Mouse (Mus musculus): Measurements from ENCODE around the gene Helz. TPM values are rescaled to one million over a fixed set of nuclear protein-coding genes. Genes with fewer than 3 reads are reported as not detected.
"Not testable (repeated sequence)": the region's sequence is repeated elsewhere in the genome, so short reads cannot be mapped to it uniquely, and the experiment has no call there.

Helz gene
- polyA plus RNA-seq (2012; rRNA removed), result 16.3 and 18.5 TPM in 2 replicates

- H3K4me1 ChIP-seq (ENCODE audit: control insufficient read depth, insufficient read depth, low read length), result no peaks in the 10 kb centered on the region
- peak within 1 kb of the TSS; percentile 41; the same call in 1 of the 2 replicates for H3K27ac ChIP-seq (ENCODE audit: insufficient read depth, low read length)
- WGBS, result 2% methylated on average over 69 of the region's 70 CpGs
- DNase-seq, result peak; percentile 63 to 68
- peak; percentile 32; the same call in 1 of the 2 replicates for TF ChIP-seq POLR2A (IDR thresholded peaks at IDR 0.05; ENCODE audit: borderline replicate concordance, insufficient read depth, low read length)
- TF ChIP-seq CTCF (IDR thresholded peaks at IDR 0.05; ENCODE audit: borderline replicate concordance, insufficient read depth, low read depth, low read length), result no peak
- no peaks in the 10 kb centered on the region; the same call in 1 of the 2 replicates for H3K27me3 ChIP-seq (ENCODE audit: control insufficient read depth, insufficient read depth, low read length)
- H3K4me3 ChIP-seq (replicated peaks; ENCODE audit: insufficient read depth, low read depth, low read length), result peak within 1 kb of the TSS; percentile 73
These were observed at the start of gene Helz for GRCm38 (mm10) chr11:107547351-107548203. TSS of gene Helz (plus strand) at chr11:107547930.

GRCm38 (mm10) chr11:107502801-107503200, 44.9 kb upstream of the Helz start:
- no peak for DNase-seq
- Histone ChIP-seq H3K27me3 (ENCODE audit: control insufficient read depth, insufficient read depth, low read length) (no peaks in the 10 kb centered on the region), H3K27ac (ENCODE audit: insufficient read depth, low read length) (no peak overlapping the region), H3K4me1 (ENCODE audit: control insufficient read depth, insufficient read depth, low read length) (no peaks in the 10 kb centered on the region), H3K4me3 (replicated peaks; ENCODE audit: insufficient read depth, low read depth, low read length) (no peak overlapping the region)
- TF ChIP-seq CTCF (IDR thresholded peaks at IDR 0.05; ENCODE audit: borderline replicate concordance, insufficient read depth, low read depth, low read length) (no peak), POLR2A (IDR thresholded peaks at IDR 0.05; ENCODE audit: borderline replicate concordance, insufficient read depth, low read length) (no peak)
- 86% methylated on average over 8 of the region's 8 CpGs for WGBS

GRCm38 (mm10) chr11:107504364-107504763, 43.4 kb upstream of the Helz start:
- not testable (repeated sequence) for H3K4me3 ChIP-seq (replicated peaks; ENCODE audit: insufficient read depth, low read depth, low read length); H3K4me1 ChIP-seq (ENCODE audit: control insufficient read depth, insufficient read depth, low read length); H3K27ac ChIP-seq (ENCODE audit: insufficient read depth, low read length); DNase-seq; H3K27me3 ChIP-seq (ENCODE audit: control insufficient read depth, insufficient read depth, low read length)
- 95% methylated on average over 3 of the region's 4 CpGs for WGBS

GRCm38 (mm10) chr11:107506260-107506659, 41.5 kb upstream of the Helz start:
- TF ChIP-seq CTCF (IDR thresholded peaks at IDR 0.05; ENCODE audit: borderline replicate concordance, insufficient read depth, low read depth, low read length) (no peak), POLR2A (IDR thresholded peaks at IDR 0.05; ENCODE audit: borderline replicate concordance, insufficient read depth, low read length) (no peak)
- DNase-seq, result no peak
- whole genome bisulfite sequencing, result 53% methylated on average over 1 of the region's 1 CpGs

GRCm38 (mm10) chr11:107509631-107510338, 37.9 kb upstream of the Helz start:
- Histone ChIP-seq H3K27me3 (ENCODE audit: control insufficient read depth, insufficient read depth, low read length) (no peaks in the 10 kb centered on the region; the same call in 1 of the 2 replicates), H3K4me3 (replicated peaks; ENCODE audit: insufficient read depth, low read depth, low read length) (no peak overlapping the region), H3K4me1 (ENCODE audit: control insufficient read depth, insufficient read depth, low read length) (peaks cover 12% of the 10 kb centered on the region), H3K27ac (ENCODE audit: insufficient read depth, low read length) (no peak overlapping the region)
- TF ChIP-seq POLR2A (IDR thresholded peaks at IDR 0.05; ENCODE audit: borderline replicate concordance, insufficient read depth, low read length), result no peak
- TF ChIP-seq CTCF (IDR thresholded peaks at IDR 0.05; ENCODE audit: borderline replicate concordance, insufficient read depth, low read depth, low read length), result peak; percentile 16; the same call in 1 of the 2 replicates
- no peak for DNase-seq
- WGBS, result 18% methylated on average over 11 of the region's 11 CpGs

More at GRCm38 (mm10) chr11:107506260-107506659, 41.5 kb upstream of the Helz start:
- H3K4me3 ChIP-seq (replicated peaks; ENCODE audit: insufficient read depth, low read depth, low read length), result no peak overlapping the region
- H3K27me3 ChIP-seq (ENCODE audit: control insufficient read depth, insufficient read depth, low read length), result no peaks in the 10 kb centered on the region; the same call in 1 of the 2 replicates
- H3K27ac ChIP-seq (ENCODE audit: insufficient read depth, low read length), result no peak overlapping the region
- H3K4me1 ChIP-seq (ENCODE audit: control insufficient read depth, insufficient read depth, low read length), result peaks cover 6% of the 10 kb centered on the region; the same call in 1 of the 2 replicates

- TF ChIP-seq CTCF (IDR thresholded peaks at IDR 0.05; ENCODE audit: borderline replicate concordance, insufficient read depth, low read depth, low read length), result no peak
- no peak for TF ChIP-seq POLR2A (IDR thresholded peaks at IDR 0.05; ENCODE audit: borderline replicate concordance, insufficient read depth, low read length)
- no peaks in the 10 kb centered on the region; the same call in 1 of the 2 replicates for H3K27me3 ChIP-seq (ENCODE audit: control insufficient read depth, insufficient read depth, low read length)
- no peak for DNase-seq
- peaks cover 12% of the 10 kb centered on the region for H3K4me1 ChIP-seq (ENCODE audit: control insufficient read depth, insufficient read depth, low read length)
- WGBS, result 8% methylated on average over 18 of the region's 18 CpGs
- no peak overlapping the region for H3K4me3 ChIP-seq (replicated peaks; ENCODE audit: insufficient read depth, low read depth, low read length)
- no peak overlapping the region for H3K27ac ChIP-seq (ENCODE audit: insufficient read depth, low read length)
These were observed 37.1 kb upstream of the Helz start for GRCm38 (mm10) chr11:107510362-107511269.

GRCm38 (mm10) chr11:107511954-107512353, 35.8 kb upstream of the Helz start:
- peak; percentile 84 for TF ChIP-seq CTCF (IDR thresholded peaks at IDR 0.05; ENCODE audit: borderline replicate concordance, insufficient read depth, low read depth, low read length)
- H3K4me1 ChIP-seq (ENCODE audit: control insufficient read depth, insufficient read depth, low read length), result peaks cover 12% of the 10 kb centered on the region
- H3K4me3 ChIP-seq (replicated peaks; ENCODE audit: insufficient read depth, low read depth, low read length); H3K27me3 ChIP-seq (ENCODE audit: control insufficient read depth, insufficient read depth, low read length); H3K27ac ChIP-seq (ENCODE audit: insufficient read depth, low read length): not testable (repeated sequence)
- DNase-seq, result peak; percentile 44 to 51
- WGBS, result 45% methylated on average over 5 of the region's 5 CpGs

All from cerebellum, adult 2 months (tissue).